Mouse (Mus musculus) olfactory bulb, adult 2 months (tissue): Measurements from ENCODE around the gene Hpca. TPM values are rescaled to one million over a fixed set of nuclear protein-coding genes. Genes with fewer than 3 reads are reported as not detected.

Experiments
- H3K27ac ChIP-seq: fragments of 200-500 bp; 2 replicates; pipeline ENCODE4 v1.5.1; 2012; ENCODE audit warnings: low read depth, low read length; ENCODE audit not compliant: insufficient read depth
- H3K4me1 ChIP-seq: fragments of 200-500 bp; 2 replicates; pipeline ENCODE4 v1.6.1; 2012; ENCODE audit warnings: low read length; ENCODE audit not compliant: control insufficient read depth, insufficient read depth
- H3K4me3 ChIP-seq: fragments of 200-500 bp; 2 replicates; pipeline ENCODE4 v1.5.1; 2012; ENCODE audit warnings: mild to moderate bottlenecking, low read depth, low read length, moderate library complexity; ENCODE audit not compliant: insufficient read depth
- CTCF ChIP-seq: fragments of 200-500 bp; IDR thresholded peaks from 2 replicates; pipeline ENCODE4 v1.5.1; 2012; ENCODE audit warnings: low read depth, mild to moderate bottlenecking, low read length, moderate library complexity; ENCODE audit not compliant: insufficient read depth
- POLR2A ChIP-seq: fragments of 200-500 bp; IDR thresholded peaks from 2 replicates; pipeline ENCODE4 v1.6.1; 2012; ENCODE audit warnings: mild to moderate bottlenecking, low read depth, low read length, moderate library complexity; ENCODE audit not compliant: insufficient read depth
- WGBS: fragments of 180-500 bp; shearing (Covaris S2); methylation state at CpG from one replicate; pipeline ENCODE4 v1.1.7; 2018; 5-methylcytosine and 5-hydroxymethylcytosine counted together
- polyA plus RNA-seq: library from polyadenylated mRNA; stranded (reverse); fragments of >200 nt; gene quantifications from 2 replicates; pipeline ENCODE4 v1.2.4, GENCODE M21; 2012; ENCODE audit warnings: low replicate concordance; ENCODE audit not compliant: missing spikeins, insufficient read depth, insufficient read length

Gene Hpca
- polyA plus RNA-seq: not detected in 2 replicates

GRCm38 (mm10) chr4:129121569-129122086, at the start of gene Hpca:
Gene Hpca (minus strand): TSS chr4:129122036.
- WGBS: 3% methylated on average over 17 of the region's 17 CpGs
- Histone ChIP-seq H3K4me3 (peak within 1 kb of the TSS; percentile 57), H3K27ac (no peak within 1 kb of the TSS), H3K4me1 (peaks cover 36% of the 10 kb centered on the region)
- TF ChIP-seq CTCF (no peak), POLR2A (no peak)

GRCm38 (mm10) chr4:129161581-129162255, 39.9 kb upstream of the Hpca start:
- Histone ChIP-seq H3K4me1 (no peaks in the 10 kb centered on the region), H3K27ac (no peak overlapping the region), H3K4me3 (no peak overlapping the region)
- WGBS: 80% methylated on average over 4 of the region's 4 CpGs
- TF ChIP-seq CTCF: no peak
- no peak for TF ChIP-seq POLR2A

GRCm38 (mm10) chr4:129161076-129161475, 39.2 kb upstream of the Hpca start:
- Histone ChIP-seq H3K4me1 (no peaks in the 10 kb centered on the region), H3K4me3 (no peak overlapping the region), H3K27ac (no peak overlapping the region)
- TF ChIP-seq POLR2A (no peak), CTCF (no peak)
- 100% methylated on average over 1 of the region's 1 CpGs for WGBS

- TF ChIP-seq POLR2A (no peak), CTCF (no peak)
- WGBS: 55% methylated on average over 3 of the region's 3 CpGs
- no peak overlapping the region for H3K27ac ChIP-seq
- H3K4me3 ChIP-seq: no peak overlapping the region
- H3K4me1 ChIP-seq: no peaks in the 10 kb centered on the region
These were observed 36.7 kb upstream of the Hpca start for GRCm38 (mm10) chr4:129158549-129158948.

- Histone ChIP-seq H3K4me1 (no peaks in the 10 kb centered on the region), H3K27ac (no peak overlapping the region), H3K4me3 (no peak overlapping the region)
- TF ChIP-seq CTCF (no peak), POLR2A (no peak)
- WGBS: 96% methylated on average over 5 of the region's 5 CpGs
These were observed 35.7 kb upstream of the Hpca start for GRCm38 (mm10) chr4:129157541-129157940.

GRCm38 (mm10) chr4:129151276-129151811, 29.5 kb upstream of the Hpca start:
- Histone ChIP-seq H3K4me3 (no peak overlapping the region), H3K4me1 (peaks cover 8% of the 10 kb centered on the region), H3K27ac (no peak overlapping the region)
- TF ChIP-seq POLR2A (no peak), CTCF (no peak)
- 89% methylated on average over 4 of the region's 4 CpGs for WGBS

GRCm38 (mm10) chr4:129149321-129149720, 27.5 kb upstream of the Hpca start:
- TF ChIP-seq CTCF (no peak), POLR2A (no peak)
- H3K4me3 ChIP-seq: no peak overlapping the region
- WGBS: 26% methylated on average over 1 of the region's 1 CpGs
- H3K27ac ChIP-seq: peak overlapping the region; percentile 70
- H3K4me1 ChIP-seq: peaks cover 17% of the 10 kb centered on the region

GRCm38 (mm10) chr4:129147552-129148103, 25.8 kb upstream of the Hpca start:
- WGBS: 36% methylated on average over 13 of the region's 13 CpGs
- TF ChIP-seq POLR2A: no peak
- TF ChIP-seq CTCF: no peak
- Histone ChIP-seq H3K4me3 (no peak overlapping the region), H3K4me1 (peaks cover 28% of the 10 kb centered on the region), H3K27ac (peak overlapping the region; percentile 86; the same call in 1 of the 2 replicates)

GRCm38 (mm10) chr4:129146392-129146791, 24.6 kb upstream of the Hpca start:
- 29% methylated on average over 2 of the region's 2 CpGs for WGBS
- H3K27ac ChIP-seq: no peak overlapping the region
- no peak overlapping the region for H3K4me3 ChIP-seq
- no peak for TF ChIP-seq POLR2A
- TF ChIP-seq CTCF: no peak
- H3K4me1 ChIP-seq: peaks cover 38% of the 10 kb centered on the region
